In genomic region chr1:72944805-72945749, GRCm38 (mm10) we compare ENCODE assay signal across 9 mouse cellular contexts.
DNase-seq lines count a peak whose midpoint lies in the region; ATAC-seq and TF ChIP-seq lines count a peak whose summit lies in the region.
"Had no signal": no experiment of that assay in that cellular context is flagged by ENCODE, and none has a peak within 500 bp of the region (broad histone marks: within the 10 kb centered on the region; RNA-seq: fewer than 3 reads in every experiment).

No protein-coding gene starts in this region.

- H3K27me3 ChIP-seq in embryonic facial prominence, embryonic 14.5 days (replicated peaks; ENCODE audit: control insufficient read depth, insufficient read depth, low read length): no peaks in the 10 kb centered on the region
- no peaks in the 10 kb centered on the region for H3K27me3 ChIP-seq in intestine, embryonic 16.5 days (replicated peaks; ENCODE audit: control insufficient read depth, insufficient read depth, low read length)
- H3K27me3 ChIP-seq in midbrain, embryonic 14.5 days (ENCODE audit: control insufficient read depth, insufficient read depth, low read length): no peaks in the 10 kb centered on the region

- peak overlapping the region; percentile 16 for H3K4me3 ChIP-seq in embryonic facial prominence, embryonic 14.5 days (ENCODE audit: low read depth, low read length)
- H3K4me3 ChIP-seq in intestine, embryonic 16.5 days (ENCODE audit: low read length): peak overlapping the region; percentile 9; the same call in 1 of the 2 replicates
- no peak overlapping the region for H3K4me3 ChIP-seq in midbrain, embryonic 14.5 days (replicated peaks; ENCODE audit: low read depth, low read length)
- no peak overlapping the region for H3K4me3 ChIP-seq in layer of hippocampus, adult 2 months

- peak overlapping the region; percentile 39 for H3K4me2 ChIP-seq in embryonic facial prominence, embryonic 14.5 days (ENCODE audit: low read depth, low read length)
- H3K4me2 ChIP-seq in intestine, embryonic 16.5 days (ENCODE audit: low read depth, low read length): peak overlapping the region; percentile 46
- H3K4me2 ChIP-seq in midbrain, embryonic 14.5 days (ENCODE audit: low read length): peak overlapping the region; percentile 40

- H3K27ac ChIP-seq in embryonic facial prominence, embryonic 14.5 days (replicated peaks; ENCODE audit: low read depth, low read length): peak overlapping the region; percentile 69
- 0 out of 2 replicates have a peak overlapping the region, but pooled peaks have one; percentile 8 for H3K27ac ChIP-seq in intestine, embryonic 16.5 days (ENCODE audit: low read length)
- no peak overlapping the region for H3K27ac ChIP-seq in midbrain, embryonic 14.5 days (replicated peaks; ENCODE audit: low read depth, low read length)
- H3K27ac ChIP-seq in layer of hippocampus, adult 2 months: no peak overlapping the region; the same call in 1 of the 2 replicates
- H3K27ac ChIP-seq: macrophage had no signal

- H3K36me3 ChIP-seq in embryonic facial prominence, embryonic 14.5 days (ENCODE audit: control insufficient read depth, insufficient read depth, low read length): no peaks in the 10 kb centered on the region
- H3K36me3 ChIP-seq in intestine, embryonic 16.5 days (ENCODE audit: control insufficient read depth, insufficient read depth, low read length): no peaks in the 10 kb centered on the region
- H3K36me3 ChIP-seq in midbrain, embryonic 14.5 days (ENCODE audit: control insufficient read depth, insufficient read depth, low read length): no peaks in the 10 kb centered on the region

- H3K9ac ChIP-seq in embryonic facial prominence, embryonic 14.5 days (ENCODE audit: low read depth, low read length): peak overlapping the region; percentile 2; the same call in 1 of the 2 replicates
- peak overlapping the region; percentile 40; the same call in 1 of the 2 replicates for H3K9ac ChIP-seq in intestine, embryonic 16.5 days (ENCODE audit: low read depth, low read length)
- no peak overlapping the region for H3K9ac ChIP-seq in midbrain, embryonic 14.5 days (replicated peaks; ENCODE audit: low read length)

- DNase-seq in ZHBTc4 (ENCODE audit: low read depth, low spot score): peak; percentile 79
- DNase-seq in embryonic facial prominence, embryonic 14.5 days (ENCODE audit: low spot score): peak; percentile 74
- peak; percentile 19 for DNase-seq in midbrain, embryonic 14.5 days
- DNase-seq in layer of hippocampus, adult 2 months (ENCODE audit: low spot score in 2 of 2): no peak
- no peak for DNase-seq in urinary bladder, adult 18-20 months (ENCODE audit: low spot score in 2 of 2)
- DNase-seq in gastrocnemius, adult 8-10 months (ENCODE audit: low spot score in 2 of 2): no peak
- DNase-seq in thymus, adult 18-20 months: no peak

- ATAC-seq in embryonic facial prominence, embryonic 14.5 days (ENCODE audit: low read depth): peak; percentile 75
- peak; percentile 75 for ATAC-seq in intestine, embryonic 16.5 days
- ATAC-seq in midbrain, embryonic 14.5 days (ENCODE audit: low FRiP score, low TSS enrichment): peak; percentile 46; the same call in 1 of the 2 replicates

- peaks cover 18% of the 10 kb centered on the region for H3K4me1 ChIP-seq in embryonic facial prominence, embryonic 14.5 days (ENCODE audit: control insufficient read depth, insufficient read depth, low read length)
- H3K4me1 ChIP-seq in intestine, embryonic 16.5 days (ENCODE audit: control insufficient read depth, insufficient read depth, low read length): peaks cover 18% of the 10 kb centered on the region
- H3K4me1 ChIP-seq in midbrain, embryonic 14.5 days (ENCODE audit: control insufficient read depth, insufficient read depth, low read length): peaks cover 11% of the 10 kb centered on the region; the same call in 1 of the 2 replicates

- TF ChIP-seq CTCF in layer of hippocampus, adult 2 months (conservative IDR thresholded peaks at IDR 0.05): no peak

- no peaks in the 10 kb centered on the region for H3K9me3 ChIP-seq in embryonic facial prominence, embryonic 14.5 days (ENCODE audit: control insufficient read depth, low read length)
- H3K9me3 ChIP-seq in intestine, embryonic 16.5 days (ENCODE audit: control insufficient read depth, low read length): no peaks in the 10 kb centered on the region
- H3K9me3 ChIP-seq in midbrain, embryonic 14.5 days (ENCODE audit: control insufficient read depth, low read length): no peaks in the 10 kb centered on the region

- WGBS in embryonic facial prominence, embryonic 14.5 days: 11% methylated on average over 21 of the region's 21 CpGs
- 13% methylated on average over 21 of the region's 21 CpGs for WGBS in intestine, embryonic 16.5 days
- WGBS in midbrain, embryonic 14.5 days: 8% methylated on average over 21 of the region's 21 CpGs

Comparison
In these comparisons a context has a peak if more than half of its experiments do, and no peak if none do; other contexts are left out.
1. DNase-seq: peak in ZHBTc4 (single experiment), embryonic facial prominence, embryonic 14.5 days (single experiment) and midbrain, embryonic 14.5 days (single experiment); none in layer of hippocampus, adult 2 months (0 of 2), urinary bladder, adult 18-20 months (0 of 2), gastrocnemius, adult 8-10 months (0 of 2) and thymus, adult 18-20 months (0 of 2).
2. H3K27ac ChIP-seq: peak in embryonic facial prominence, embryonic 14.5 days (single experiment) and intestine, embryonic 16.5 days (single experiment); none in midbrain, embryonic 14.5 days (single experiment) and layer of hippocampus, adult 2 months (single experiment).
3. H3K4me3 ChIP-seq: peak in embryonic facial prominence, embryonic 14.5 days (single experiment) and intestine, embryonic 16.5 days (single experiment); none in midbrain, embryonic 14.5 days (single experiment) and layer of hippocampus, adult 2 months (single experiment).
4. Peak in every context shown above with its lines, with median percentiles within 50 percentile points of each other: ATAC-seq and H3K4me2 ChIP-seq.